8 mouse cellular contexts compared by ENCODE assay signal in the genomic region with DNA sequence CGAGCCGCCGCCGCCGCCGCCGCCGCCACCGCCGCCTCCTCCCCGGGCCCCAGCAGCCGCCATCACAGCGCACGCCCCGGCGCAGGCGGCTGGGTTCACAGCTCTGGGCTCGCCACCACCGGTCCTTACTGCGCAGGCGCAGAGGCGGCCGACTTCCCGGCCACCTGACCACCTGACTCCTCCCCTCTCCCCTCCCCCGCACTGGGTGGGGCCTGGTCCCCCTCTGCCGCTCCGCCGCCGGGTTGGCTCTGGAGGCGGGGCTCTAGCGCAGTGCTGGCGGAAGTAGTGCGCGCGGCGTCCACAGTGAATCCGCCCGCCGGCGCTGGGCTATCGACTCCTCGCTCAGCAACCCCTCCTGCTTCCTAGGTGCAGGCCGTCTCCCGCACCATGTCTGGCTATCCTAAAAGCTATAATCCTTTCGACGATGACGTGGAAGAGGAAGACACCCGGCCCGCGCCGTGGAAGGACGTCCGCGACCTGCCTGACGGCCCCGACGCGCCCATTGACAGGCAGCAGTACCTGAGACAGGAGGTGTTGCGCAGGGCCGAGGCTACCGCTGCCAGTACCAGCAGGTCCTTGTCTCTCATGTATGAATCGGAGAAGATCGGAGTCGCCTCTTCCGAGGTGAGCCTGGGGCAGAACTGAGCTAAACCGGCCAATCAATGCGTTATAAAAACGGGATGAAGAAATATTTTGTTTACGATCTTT. TPM values are rescaled to one million over a fixed set of nuclear protein-coding genes. Genes with fewer than 3 reads are reported as not detected.
A peak's percentile ranks its signal among the peaks of the same experiment; 100 is the strongest.
DNase-seq lines count a peak whose midpoint lies in the region; ATAC-seq lines count a peak whose summit lies in the region.

Snap29 (plus strand) TSS at position 251 of the 708 bp plus-strand sequence.
Pi4ka (minus strand) TSS at position 579 of the 708 bp plus-strand sequence.

- peak within 1 kb of the TSS; percentile 68 to 77 for H3K4me3 ChIP-seq in heart, embryonic 14.5 days (ENCODE audit: control insufficient read depth in 1 of 2, insufficient read depth in 1 of 2, low read depth in 1 of 2, low read length in 2 of 2)
- H3K4me3 ChIP-seq in liver, embryonic 13.5 days (replicated peaks), result peak within 1 kb of the TSS; percentile 82
- peak within 1 kb of the TSS; percentile 82 for H3K4me3 ChIP-seq in stomach, embryonic 16.5 days (replicated peaks; ENCODE audit: low read length)

- no peaks in the 10 kb centered on the region for H3K27me3 ChIP-seq in heart, embryonic 14.5 days (ENCODE audit: control insufficient read depth, insufficient read depth, low read length)
- no peaks in the 10 kb centered on the region for H3K27me3 ChIP-seq in liver, embryonic 13.5 days
- no peaks in the 10 kb centered on the region for H3K27me3 ChIP-seq in stomach, embryonic 16.5 days (ENCODE audit: control insufficient read depth, insufficient read depth, low read length)

- peak within 1 kb of the TSS; percentile 84 for H3K9ac ChIP-seq in heart, embryonic 14.5 days (ENCODE audit: low read length)
- H3K9ac ChIP-seq in liver, embryonic 13.5 days, result peak within 1 kb of the TSS; percentile 83
- peak within 1 kb of the TSS; percentile 88 for H3K9ac ChIP-seq in stomach, embryonic 16.5 days (ENCODE audit: low read length)

- H3K4me2 ChIP-seq in heart, embryonic 14.5 days (ENCODE audit: low read length), result peak within 1 kb of the TSS; percentile 81
- H3K4me2 ChIP-seq in liver, embryonic 13.5 days, result peak within 1 kb of the TSS; percentile 87
- peak within 1 kb of the TSS; percentile 69 for H3K4me2 ChIP-seq in stomach, embryonic 16.5 days (ENCODE audit: low read depth, low read length)

- peaks cover 6% of the 10 kb centered on the region for H3K36me3 ChIP-seq in heart, embryonic 14.5 days (ENCODE audit: control insufficient read depth, insufficient read depth, low read length)
- H3K36me3 ChIP-seq in liver, embryonic 13.5 days, result peaks cover 10% of the 10 kb centered on the region; the same call in 1 of the 2 replicates
- no peaks in the 10 kb centered on the region; the same call in 1 of the 2 replicates for H3K36me3 ChIP-seq in stomach, embryonic 16.5 days (ENCODE audit: control insufficient read depth, insufficient read depth, low read length)

- H3K4me1 ChIP-seq in heart, embryonic 14.5 days (ENCODE audit: control insufficient read depth in 2 of 2, insufficient read depth in 2 of 2, low read length in 2 of 2), result peaks cover 8 to 19% of the 10 kb centered on the region in 2 experiments
- peaks cover 60% of the 10 kb centered on the region for H3K4me1 ChIP-seq in liver, embryonic 13.5 days (replicated peaks)
- peaks cover 17% of the 10 kb centered on the region for H3K4me1 ChIP-seq in stomach, embryonic 16.5 days (ENCODE audit: control insufficient read depth, insufficient read depth, low read length)

- H3K9me3 ChIP-seq in heart, embryonic 14.5 days (ENCODE audit: control insufficient read depth, low read length), result no peaks in the 10 kb centered on the region
- no peaks in the 10 kb centered on the region for H3K9me3 ChIP-seq in liver, embryonic 13.5 days (replicated peaks)
- no peaks in the 10 kb centered on the region for H3K9me3 ChIP-seq in stomach, embryonic 16.5 days (replicated peaks; ENCODE audit: control insufficient read depth, low read length)

- peak; percentile 98 for DNase-seq in c-Kit-negative CD71-positive TER-119-positive erythroid progenitor cells, embryonic 14.5 days (ENCODE audit: low read depth, low spot score)
- DNase-seq in fibroblast of lung, adult 2 months (ENCODE audit: low read depth), result peak; percentile 91
- DNase-seq in kidney, postnatal 14 days, result peak; percentile 100
- peak; percentile 100 for DNase-seq in liver, embryonic 13.5 days
- peak; percentile 99 for DNase-seq in neural tube, embryonic 10.5 days (ENCODE audit: extremely low spot score, low spot score)

- ATAC-seq in CD4-positive, CD25-positive, alpha-beta regulatory T cell, adult 4 months, result peak; percentile 94
- peak; percentile 98 for ATAC-seq in heart, embryonic 14.5 days (ENCODE audit: insufficient number of reproducible peaks, insufficient read depth, low FRiP score, low read depth)
- ATAC-seq in liver, embryonic 13.5 days (ENCODE audit: low read depth), result peak; percentile 97
- ATAC-seq in stomach, embryonic 16.5 days (ENCODE audit: insufficient read depth, low FRiP score), result peak; percentile 98

- WGBS in heart, embryonic 14.5 days, result under 1% methylated on average over 64 of the region's 69 CpGs
- under 1% methylated on average over 67 of the region's 69 CpGs for WGBS in liver, embryonic 13.5 days (ENCODE audit: insufficient replicate concordance)
- under 1% methylated on average over 69 of the region's 69 CpGs for WGBS in stomach, embryonic 16.5 days

- H3K27ac ChIP-seq in heart, embryonic 14.5 days (replicated peaks in 1 of 2; ENCODE audit: control insufficient read depth in 1 of 2, insufficient read depth in 1 of 2, low read depth in 2 of 2, low read length in 2 of 2), result peak within 1 kb of the TSS; percentile 50 to 77
- H3K27ac ChIP-seq in liver, embryonic 13.5 days, result peak within 1 kb of the TSS; percentile 89
- H3K27ac ChIP-seq in stomach, embryonic 16.5 days (ENCODE audit: low read length), result peak within 1 kb of the TSS; percentile 72; the same call in 1 of the 2 replicates

RNA-seq across cellular contexts. Expression of gene Snap29, which starts in this region (rescaled TPM):
- polyA plus RNA-seq in CD4-positive, CD25-positive, alpha-beta regulatory T cell, adult 4 months (2017; shearing (Covaris generic)), result 10 to 100 TPM; 10.5 to 22.1 TPM
- polyA plus RNA-seq in heart, embryonic 14.5 days (2014; fragmentation: Nextera tagmentation; extraction: Ambion mirVana), result 5.0 and 5.6 TPM in 2 replicates
- 8.8 and 10.7 TPM in 2 replicates for polyA plus RNA-seq in liver, embryonic 13.5 days (2015; fragmentation: Nextera tagmentation; extraction: Ambion mirVana)
- 19.4 and 20.9 TPM in 2 replicates for polyA plus RNA-seq in stomach, embryonic 16.5 days (2015; fragmentation: Nextera tagmentation; extraction: Ambion mirVana)

RNA-seq across cellular contexts. Expression of gene Pi4ka, which starts in this region (rescaled TPM):
- polyA plus RNA-seq in CD4-positive, CD25-positive, alpha-beta regulatory T cell, adult 4 months (2017; shearing (Covaris generic)), result 10 to 100 TPM; 56.9 to 57.5 TPM
- 36.3 and 40.5 TPM in 2 replicates for polyA plus RNA-seq in heart, embryonic 14.5 days (2014; fragmentation: Nextera tagmentation; extraction: Ambion mirVana)
- 12.9 and 15.1 TPM in 2 replicates for polyA plus RNA-seq in liver, embryonic 13.5 days (2015; fragmentation: Nextera tagmentation; extraction: Ambion mirVana)
- 32.7 and 35.7 TPM in 2 replicates for polyA plus RNA-seq in stomach, embryonic 16.5 days (2015; fragmentation: Nextera tagmentation; extraction: Ambion mirVana)

Comparison
In these comparisons a context has a peak if more than half of its experiments do, and no peak if none do; other contexts are left out.
1. Peak in every context shown above with its lines: DNase-seq, ATAC-seq, H3K4me3 ChIP-seq and H3K27ac ChIP-seq.